Mouse (Mus musculus) myocyte (in vitro differentiated cells): Measurements from ENCODE around the gene Brix1.

Experiments
- E2F4 ChIP-seq: IDR thresholded peaks from one replicate; pipeline ENCODE4 v1.6.1; 2011; ENCODE audit warnings: mild to moderate bottlenecking, control low read depth, moderate library complexity; ENCODE audit not compliant: insufficient read depth
- TCF3 ChIP-seq: IDR thresholded peaks from one replicate; pipeline ENCODE4 v1.6.1; 2011; ENCODE audit warnings: low read depth, control low read depth; ENCODE audit not compliant: insufficient read length
- USF1 ChIP-seq: IDR thresholded peaks from one replicate; pipeline ENCODE4 v1.6.1; 2011; ENCODE audit warnings: low read depth, mild to moderate bottlenecking, control low read depth, moderate library complexity

- TF ChIP-seq USF1 (no peak), E2F4 (no peak), TCF3 (no peak)
Observed at GRCm38 (mm10) chr15:10460986-10461385, 24.8 kb downstream of the Brix1 start.
